Mouse (Mus musculus): ENCODE data around the gene Tmem176a.

Tmem176a gene

DNA sequence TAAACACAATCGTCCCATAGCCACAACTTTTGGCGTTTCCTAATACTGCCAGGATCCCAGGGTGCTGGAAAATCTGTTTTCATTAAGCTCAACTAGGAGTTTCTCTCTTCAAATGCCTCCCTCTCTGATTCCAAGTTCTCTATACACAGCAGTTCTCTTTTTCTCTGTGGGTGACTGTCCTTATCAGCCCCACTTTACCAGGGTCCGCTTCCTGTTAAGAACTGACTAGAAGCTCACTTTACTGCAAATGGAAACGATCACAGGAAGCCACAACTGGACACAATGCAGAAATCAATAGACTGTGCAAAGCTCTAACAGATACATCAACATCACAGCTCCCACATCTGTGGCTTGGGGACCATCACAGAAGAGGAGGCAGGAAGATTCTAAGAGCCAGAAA, 53.5 kb downstream of the Tmem176a start:
- DNase-seq (ENCODE audit: low read depth, low spot score): no peak

DNA sequence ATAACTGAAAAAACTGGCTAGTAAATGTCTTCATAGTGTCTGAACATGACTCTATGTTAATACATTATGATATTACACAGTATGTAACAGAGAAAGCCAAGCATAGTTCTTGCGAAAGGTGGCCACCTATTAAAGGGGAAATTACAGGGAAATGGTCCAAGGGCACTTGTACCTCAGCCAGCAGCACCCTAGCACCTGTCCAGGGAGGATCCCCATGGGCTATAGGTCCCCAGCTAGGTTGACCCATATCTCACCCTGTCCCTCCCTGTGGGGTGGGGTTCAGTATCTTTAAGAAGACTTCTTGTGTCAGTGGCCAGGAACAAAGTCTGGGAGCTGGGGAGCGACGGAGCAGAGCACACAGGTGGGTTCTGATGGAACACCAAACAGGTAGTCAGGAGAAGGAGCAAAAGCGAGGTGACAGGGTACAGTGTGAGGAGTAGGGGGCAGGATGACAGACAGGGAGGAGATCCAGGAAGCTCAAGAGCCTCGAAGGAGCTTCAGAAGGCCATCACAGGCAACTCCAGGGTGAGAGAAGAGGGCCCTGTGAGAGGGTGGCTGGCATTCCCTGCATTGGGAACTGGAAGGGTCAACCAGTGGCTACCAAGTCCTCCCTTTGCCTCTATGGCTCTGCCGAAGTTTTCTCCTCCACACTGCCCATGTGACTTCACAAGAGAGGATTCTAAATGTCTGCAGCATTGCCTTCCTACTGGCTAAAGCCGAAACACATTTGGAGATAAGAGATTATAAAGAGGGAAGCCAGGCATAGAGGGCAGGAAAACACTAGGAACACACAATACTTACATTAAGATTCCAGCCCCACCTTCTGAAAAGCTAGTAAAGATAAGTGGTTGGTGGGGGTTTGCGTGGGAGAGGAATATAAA, 54.5 kb downstream of the Tmem176a start:
- DNase-seq (ENCODE audit: low read depth, low spot score): no peak

GRCm38 (mm10) chr6:48895941-48896340, 55.2 kb downstream of the Tmem176a start:
- DNase-seq (ENCODE audit: low read depth, low spot score): no peak

Measured in telencephalon, adult 2 months (tissue).